Mouse (Mus musculus) liver, postnatal 0 days (tissue): ENCODE measurements around the gene Nupr1.

Experiments used
- CTCF ChIP-seq: sonication (generic); IDR thresholded peaks from 2 replicates; pipeline ENCODE4 v1.5.1; 2016; ENCODE audit warnings: antibody characterized with exemption, low read depth
- EP300 ChIP-seq: IDR thresholded peaks from 2 replicates; pipeline ENCODE4 v1.6.1; 2016; ENCODE audit warnings: antibody characterized with exemption, low read depth, mild to moderate bottlenecking

- no peak for TF ChIP-seq EP300
- no peak for TF ChIP-seq CTCF
Observed at GRCm38 (mm10) chr7:126594862-126595561, 35.6 kb downstream of the Nupr1 start, which contains the start of gene Il27.
